Mouse (Mus musculus): ENCODE data around the gene Mrpl40.
A peak's percentile ranks its signal among the peaks of the same experiment; 100 is the strongest.
"Not testable (repeated sequence)": the region's sequence is repeated elsewhere in the genome, so short reads cannot be mapped to it uniquely, and the experiment has no call there.

Gene Mrpl40

GRCm38 (mm10) chr16:18876442-18877308 lies at the start of gene Mrpl40, which contains the start of gene Hira:
Mrpl40 (minus strand) TSS chr16:18876862.
Hira (plus strand) TSS chr16:18877037.
- DNase-seq, result peak; percentile 93 to 94

DNA sequence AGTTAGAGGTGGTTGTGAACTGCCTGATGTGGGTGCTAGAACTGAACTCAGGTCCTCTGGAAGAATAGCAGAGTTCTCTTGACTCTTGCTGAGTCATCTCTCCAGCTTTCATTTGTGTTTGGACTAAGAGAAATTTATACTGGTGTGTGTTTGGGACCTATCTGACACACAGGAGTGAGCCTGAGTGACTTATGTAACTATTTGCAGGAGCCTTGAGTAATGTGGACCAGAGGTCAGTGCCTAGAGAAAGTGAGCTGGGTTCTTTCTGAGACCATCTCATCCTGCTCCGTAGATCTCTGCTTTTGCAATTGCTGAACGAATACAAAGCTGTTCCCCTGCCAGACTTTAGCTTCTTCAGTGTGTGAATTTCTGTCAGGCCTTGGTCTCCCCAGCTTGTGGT lies 45.1 kb upstream of the Mrpl40 start:
- no peak for DNase-seq

- no peak for DNase-seq
Measured at GRCm38 (mm10) chr16:18916064-18916463, 39.4 kb upstream of the Mrpl40 start.

- no peak for DNase-seq
Measured at GRCm38 (mm10) chr16:18905648-18906047, 29.0 kb upstream of the Mrpl40 start.

DNA sequence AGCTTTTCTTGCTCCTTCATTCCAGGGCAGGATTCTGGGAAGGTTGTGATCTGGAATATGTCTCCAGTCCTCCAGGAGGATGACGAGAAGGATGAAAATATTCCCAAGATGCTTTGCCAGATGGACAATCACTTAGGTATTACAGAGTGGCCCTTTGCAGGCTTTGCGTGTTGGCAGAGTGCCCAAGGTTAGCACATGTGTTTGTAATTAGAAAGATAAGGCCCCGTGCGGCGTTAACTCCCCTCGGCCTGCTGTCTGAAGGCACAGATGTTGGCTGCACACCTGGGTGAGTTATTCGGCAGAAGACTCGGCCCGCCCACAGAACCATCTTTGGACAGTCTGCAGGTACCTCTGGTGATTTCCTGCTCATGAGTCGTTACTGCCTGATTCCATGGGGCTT lies 19.8 kb upstream of the Mrpl40 start:
- DNase-seq, result no peak

GRCm38 (mm10) chr16:18895249-18895648 lies 18.6 kb upstream of the Mrpl40 start:
- DNase-seq, result no peak

- DNase-seq, result no peak
Measured at GRCm38 (mm10) chr16:18893840-18894372, 17.2 kb upstream of the Mrpl40 start.

- no peak for DNase-seq
Measured at GRCm38 (mm10) chr16:18884044-18884443, 7.4 kb upstream of the Mrpl40 start.

- peak in 1 of 2 experiments; percentile 3 for DNase-seq
Measured at GRCm38 (mm10) chr16:18878091-18878720, 1.5 kb upstream of the Mrpl40 start.

GRCm38 (mm10) chr16:18877386-18878090 lies 876 bp upstream of the Mrpl40 start:
- DNase-seq, result peak in 1 of 2 experiments; percentile 43

GRCm38 (mm10) chr16:18876091-18876441 lies 596 bp downstream of the Mrpl40 start:
- no peak for DNase-seq

- not testable (repeated sequence) for DNase-seq
Measured at GRCm38 (mm10) chr16:18870495-18870894, 6.2 kb downstream of the Mrpl40 start.

GRCm38 (mm10) chr16:18860186-18860585 lies 16.5 kb downstream of the Mrpl40 start:
- DNase-seq, result no peak

DNA sequence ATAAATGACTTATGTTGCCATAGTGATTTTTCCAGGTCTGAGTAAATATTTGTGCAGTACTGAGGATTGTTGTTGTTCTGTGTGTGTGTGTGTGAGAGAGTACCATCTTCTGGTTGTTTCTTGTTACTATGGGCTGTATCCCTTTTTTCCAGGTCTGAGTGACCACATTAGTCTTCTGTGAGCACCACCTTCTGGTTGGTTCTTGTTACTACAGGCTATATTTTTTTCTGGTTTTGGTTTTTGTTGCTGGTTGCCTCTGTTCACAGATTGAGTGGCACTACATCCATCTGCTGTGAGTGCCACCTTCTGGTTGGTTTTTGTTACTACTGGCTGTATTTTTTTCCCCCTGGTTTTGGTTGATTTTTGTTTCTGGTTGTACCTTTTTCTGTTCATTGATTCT lies 18.1 kb downstream of the Mrpl40 start:
- DNase-seq, result no peak

- DNase-seq, result not testable (repeated sequence)
Measured at GRCm38 (mm10) chr16:18849521-18850190, 27.0 kb downstream of the Mrpl40 start.

- no peak for DNase-seq
Measured at GRCm38 (mm10) chr16:18846301-18846820, 30.3 kb downstream of the Mrpl40 start.

GRCm38 (mm10) chr16:18838346-18838745 lies 38.3 kb downstream of the Mrpl40 start:
- DNase-seq, result no peak

DNA sequence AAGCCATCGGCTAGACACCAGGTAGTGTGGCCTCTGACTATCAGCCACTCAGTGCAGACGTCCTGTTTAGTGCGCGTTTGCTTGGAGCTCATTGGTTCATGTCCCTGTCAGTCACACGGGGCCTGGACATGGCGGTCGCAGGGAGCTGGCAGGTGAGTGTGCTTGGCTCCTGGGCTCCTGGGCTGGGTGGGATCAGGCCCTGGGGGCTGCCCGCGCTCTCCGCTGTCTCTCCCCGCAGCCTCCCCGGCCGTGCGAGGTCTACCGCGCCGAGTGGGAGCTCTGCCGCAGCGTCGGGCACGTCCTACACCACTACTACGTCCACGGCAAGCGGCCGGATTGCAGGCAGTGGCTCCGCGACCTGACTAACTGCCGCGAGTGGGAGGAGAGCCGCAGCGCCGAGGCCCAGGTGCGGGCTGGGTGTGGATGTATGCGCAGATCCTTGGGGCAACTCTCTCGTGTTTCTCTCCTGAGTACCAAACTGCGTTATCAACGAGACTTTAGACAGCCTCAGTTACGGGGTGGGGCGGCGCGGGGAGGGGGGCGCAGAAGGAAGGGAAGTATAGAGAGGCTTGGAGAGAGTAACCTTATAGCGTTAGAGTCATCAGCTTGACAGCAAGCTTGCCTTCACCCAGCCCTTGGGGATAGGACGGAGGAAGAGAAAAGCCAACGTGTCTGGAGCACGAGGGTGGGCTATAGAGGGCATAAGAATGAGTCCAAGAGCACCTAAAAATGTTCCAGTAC lies 40.0 kb downstream of the Mrpl40 start, which contains the start of the genes 2510002D24Rik and Gm28539:
2510002D24Rik (plus strand) TSS at position 111 of the 741 bp plus-strand sequence.
Gm28539 (plus strand) TSS at position 117 of the 741 bp plus-strand sequence.
- DNase-seq, result peak; percentile 86 to 94

GRCm38 (mm10) chr16:18836073-18836467 lies 40.6 kb downstream of the Mrpl40 start:
- no peak for DNase-seq

- DNase-seq, result no peak
Measured at GRCm38 (mm10) chr16:18833486-18833885, 43.2 kb downstream of the Mrpl40 start.

DNA sequence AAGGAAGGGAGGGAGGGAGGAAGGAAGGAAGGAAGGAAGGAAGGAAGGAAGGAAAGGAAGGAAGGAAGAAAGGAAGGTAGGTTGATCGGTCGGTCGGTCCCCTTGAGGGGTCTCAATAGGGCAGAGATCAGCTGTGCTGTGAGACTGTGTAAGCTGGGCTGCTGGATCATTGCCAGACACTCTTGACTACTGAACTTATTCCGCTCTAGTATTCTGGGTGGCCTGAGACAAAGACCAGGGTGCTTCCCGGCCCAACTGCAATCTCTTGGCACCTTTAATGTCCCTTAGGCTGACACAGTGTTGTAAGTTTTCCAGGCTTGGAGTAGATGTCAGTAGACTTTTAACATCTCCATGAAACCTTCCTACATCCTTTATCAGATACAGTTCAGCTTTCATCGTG lies 47.6 kb downstream of the Mrpl40 start:
- DNase-seq, result no peak
